Comparison of ENCODE assay signal across 8 mouse cellular contexts in the genomic region with DNA sequence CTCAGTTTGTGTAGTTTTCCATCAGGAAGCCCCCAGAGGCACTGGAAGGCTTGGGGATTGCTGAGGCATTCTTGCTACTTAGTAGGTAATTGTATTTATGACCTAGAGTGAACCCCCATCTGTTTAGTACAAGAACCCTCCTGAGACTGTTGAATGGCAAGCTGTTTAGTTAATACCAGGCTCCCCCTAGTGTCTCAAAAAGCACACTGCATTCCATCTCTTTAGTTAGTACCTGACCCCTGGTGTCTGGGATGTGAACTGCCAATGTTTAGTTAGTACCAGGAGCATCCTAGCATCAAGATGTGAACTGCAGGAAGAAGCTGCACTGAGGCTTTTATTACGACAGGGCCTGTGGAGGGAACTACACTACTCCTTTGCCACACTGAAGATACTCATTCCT. TPM values are rescaled to one million over a fixed set of nuclear protein-coding genes. Genes with fewer than 3 reads are reported as not detected.
DNase-seq lines count a peak whose midpoint lies in the region; ATAC-seq and TF ChIP-seq lines count a peak whose summit lies in the region.

No protein-coding gene starts in this region.

- no peak overlapping the region for H3K9ac ChIP-seq in heart, adult 2 months (ENCODE audit: low read depth, low read length)
- H3K9ac ChIP-seq in heart, embryonic 11.5 days (ENCODE audit: low read depth, low read length): no peak overlapping the region
- no peak overlapping the region for H3K9ac ChIP-seq in intestine, embryonic 16.5 days (ENCODE audit: low read depth, low read length)

- H3K27ac ChIP-seq in heart, adult 2 months: no peak overlapping the region
- H3K27ac ChIP-seq in heart, embryonic 11.5 days (ENCODE audit: low read depth, low read length): no peak overlapping the region
- no peak overlapping the region for H3K27ac ChIP-seq in intestine, embryonic 16.5 days (ENCODE audit: low read length)

- no peaks in the 10 kb centered on the region for H3K9me3 ChIP-seq in heart, embryonic 11.5 days (replicated peaks; ENCODE audit: control insufficient read depth, low read length)
- no peaks in the 10 kb centered on the region; the same call in 1 of the 2 replicates for H3K9me3 ChIP-seq in intestine, embryonic 16.5 days (ENCODE audit: control insufficient read depth, low read length)

- no peak for ATAC-seq in heart, embryonic 11.5 days (replicated peaks; ENCODE audit: insufficient number of reproducible peaks, low FRiP score, low TSS enrichment)
- peak; percentile 64 for ATAC-seq in intestine, embryonic 16.5 days

- TF ChIP-seq CTCF in heart, adult 2 months (IDR thresholded peaks at IDR 0.05): peak; percentile 97

- no peaks in the 10 kb centered on the region for H3K4me1 ChIP-seq in heart, adult 2 months (ENCODE audit: control insufficient read depth, insufficient read depth, low read length)
- peaks cover 7% of the 10 kb centered on the region; the same call in 1 of the 2 replicates for H3K4me1 ChIP-seq in heart, embryonic 11.5 days (ENCODE audit: control insufficient read depth, insufficient read depth, low read length)
- H3K4me1 ChIP-seq in intestine, embryonic 16.5 days (ENCODE audit: control insufficient read depth, insufficient read depth, low read length): no peaks in the 10 kb centered on the region

- WGBS in heart, adult 2 months: 47% methylated on average over 1 of the region's 1 CpGs
- WGBS in heart, embryonic 11.5 days (ENCODE audit: insufficient replicate concordance): 38% methylated on average over 1 of the region's 1 CpGs
- WGBS in intestine, embryonic 16.5 days: 33% methylated on average over 1 of the region's 1 CpGs

- H3K27me3 ChIP-seq in heart, adult 2 months (ENCODE audit: control insufficient read depth, insufficient read depth, low read length): no peaks in the 10 kb centered on the region
- no peaks in the 10 kb centered on the region for H3K27me3 ChIP-seq in heart, embryonic 11.5 days (ENCODE audit: control insufficient read depth, insufficient read depth, low read length)
- H3K27me3 ChIP-seq in intestine, embryonic 16.5 days (replicated peaks; ENCODE audit: control insufficient read depth, insufficient read depth, low read length): no peaks in the 10 kb centered on the region

- no peak for TF ChIP-seq POLR2A in heart, adult 2 months (IDR thresholded peaks at IDR 0.05; ENCODE audit: insufficient read depth, low read depth, low read length)

- intact Hi-C loops in heart, adult 2 months (cut with DNase I): loop anchor here (1.0 to 2.0 kb wide), 2 partner anchors 181 to 775 kb away; no protein-coding TSS in a partner anchor
- intact Hi-C loops in left cerebral cortex, postnatal 4 days (cut with DNase I): loop anchor here (2.0 to 10.0 kb wide), 2 partner anchors 179 to 775 kb away; partner anchors contain the start of gene Mpp6

- no peaks in the 10 kb centered on the region for H3K79me2 ChIP-seq in heart, adult 2 months (replicated peaks; ENCODE audit: control insufficient read depth, insufficient read depth, low read length)

- DNase-seq in heart, adult 2 months: peak; percentile 53 to 57
- peak; percentile 81 for DNase-seq in cerebellum, adult 9-11 months
- DNase-seq in frontal cortex, postnatal 10 days (ENCODE audit: low spot score in 2 of 2): peak; percentile 53 to 63
- DNase-seq in left cerebral cortex, postnatal 4 days: peak; percentile 80
- peak; percentile 45 to 71 for DNase-seq in monocyte, adult 2 months (ENCODE audit: low read depth in 1 of 2, low spot score in 2 of 2)
- DNase-seq in spleen, postnatal 14 days (ENCODE audit: low spot score in 2 of 2): peak; percentile 15 to 63

- no peak for TF ChIP-seq EP300 in heart, adult 2 months (IDR thresholded peaks at IDR 0.05; ENCODE audit: insufficient read depth, low read depth, low read length)

- H3K4me3 ChIP-seq in heart, adult 2 months: no peak overlapping the region
- H3K4me3 ChIP-seq in heart, embryonic 11.5 days (ENCODE audit: low read depth, low read length): no peak overlapping the region
- H3K4me3 ChIP-seq in intestine, embryonic 16.5 days (ENCODE audit: low read length): no peak overlapping the region

- H3K36me3 ChIP-seq in heart, adult 2 months (ENCODE audit: control insufficient read depth, insufficient read depth, low read length): no peaks in the 10 kb centered on the region
- no peaks in the 10 kb centered on the region for H3K36me3 ChIP-seq in heart, embryonic 11.5 days (ENCODE audit: control insufficient read depth, insufficient read depth, low read length)
- no peaks in the 10 kb centered on the region for H3K36me3 ChIP-seq in intestine, embryonic 16.5 days (ENCODE audit: control insufficient read depth, insufficient read depth, low read length)

- no peak overlapping the region for H3K4me2 ChIP-seq in heart, embryonic 11.5 days
- no peak overlapping the region for H3K4me2 ChIP-seq in intestine, embryonic 16.5 days (ENCODE audit: low read depth, low read length)

RNA-seq across cellular contexts. Expression of gene Gsdme, which starts 30.5 kb away (rescaled TPM):
- total RNA-seq in heart, adult 2 months (2021): under 1 TPM; 0.29 to 0.32 TPM
- polyA plus RNA-seq in heart, adult 2 months (2012; rRNA removed): 0.41 and 0.56 TPM in 2 replicates
- 29.0 and 32.4 TPM in 2 replicates for polyA plus RNA-seq in heart, embryonic 11.5 days (2014; fragmentation: Nextera tagmentation; extraction: Ambion mirVana)
- 27.4 and 27.8 TPM in 2 replicates for polyA plus RNA-seq in intestine, embryonic 16.5 days (2015; fragmentation: Nextera tagmentation; extraction: Ambion mirVana)
- total RNA-seq in left cerebral cortex, postnatal 4 days (2021): 10 to 100 TPM; 22.8 to 24.4 TPM

Comparison
In these comparisons a context has a peak if more than half of its experiments do, and no peak if none do; other contexts are left out.
1. RNA of gene Gsdme, which starts 30.5 kb away (polyA plus RNA-seq): 29.0 to 32.4 TPM in heart, embryonic 11.5 days and 27.4 to 27.8 TPM in intestine, embryonic 16.5 days; 0.41 to 0.56 TPM in heart, adult 2 months; every median in the first group is over 10 times any median in the second.
2. Peak in every context shown above with its lines, with median percentiles within 50 percentile points of each other: DNase-seq.